Comparison of ENCODE assay signal across 30 mouse cellular contexts in genomic region chr16:63311676-63312075, GRCm38 (mm10).
"Had no signal": no experiment of that assay in that cellular context is flagged by ENCODE, and none has a peak within 500 bp of the region (broad histone marks: within the 10 kb centered on the region; RNA-seq: fewer than 3 reads in every experiment).

No protein-coding gene starts in this region.

- H3K9ac ChIP-seq: limb, embryonic 12.5 days; limb, embryonic 13.5 days; limb, embryonic 15.5 days; liver, embryonic 12.5 days; liver, embryonic 13.5 days; liver, embryonic 14.5 days; liver, embryonic 15.5 days; liver, postnatal 0 days; lung, embryonic 14.5 days; lung, embryonic 15.5 days; midbrain, embryonic 12.5 days; midbrain, embryonic 13.5 days; midbrain, embryonic 15.5 days; neural tube, embryonic 12.5 days had no signal

- H3K4me3 ChIP-seq: limb, embryonic 10.5 days; limb, embryonic 12.5 days; limb, embryonic 13.5 days; limb, embryonic 15.5 days; liver, embryonic 12.5 days; liver, embryonic 13.5 days; liver, embryonic 15.5 days; lung, embryonic 15.5 days; megakaryocyte, embryonic 14.5 days; midbrain, embryonic 10.5 days; midbrain, embryonic 12.5 days; midbrain, embryonic 13.5 days; midbrain, embryonic 15.5 days; neural tube, embryonic 12.5 days had no signal

- H3K36me3 ChIP-seq: limb, embryonic 10.5 days; limb, embryonic 12.5 days; limb, embryonic 13.5 days; limb, embryonic 15.5 days; liver, embryonic 12.5 days; liver, embryonic 13.5 days; liver, embryonic 15.5 days; lung, embryonic 15.5 days; midbrain, embryonic 10.5 days; midbrain, embryonic 12.5 days; midbrain, embryonic 13.5 days; midbrain, embryonic 15.5 days; neural tube, embryonic 12.5 days had no signal

- DNase-seq: left cerebral cortex, postnatal 4 days; liver; liver, embryonic 13.5 days; liver, postnatal 0 days; lung, adult 18-20 months; lung, adult 2 months; lung, embryonic 14.5 days; lung, postnatal 10 days; lung, postnatal 14 days; lung, postnatal 36 days; lung, postnatal 4 days; midbrain, embryonic 14.5 days had no signal

- H3K9me3 ChIP-seq: limb, embryonic 10.5 days; limb, embryonic 12.5 days; limb, embryonic 15.5 days; liver, embryonic 12.5 days; liver, embryonic 13.5 days; liver, embryonic 15.5 days; lung, embryonic 15.5 days; midbrain, embryonic 10.5 days; midbrain, embryonic 12.5 days; midbrain, embryonic 13.5 days; midbrain, embryonic 15.5 days; neural tube, embryonic 12.5 days had no signal

- H3K27me3 ChIP-seq: limb, embryonic 12.5 days; limb, embryonic 13.5 days; limb, embryonic 15.5 days; liver, embryonic 12.5 days; liver, embryonic 13.5 days; liver, embryonic 15.5 days; lung, embryonic 15.5 days; megakaryocyte, embryonic 14.5 days; midbrain, embryonic 12.5 days; midbrain, embryonic 13.5 days; midbrain, embryonic 15.5 days; neural tube, embryonic 12.5 days had no signal

- H3K27ac ChIP-seq: limb, embryonic 10.5 days; limb, embryonic 12.5 days; limb, embryonic 13.5 days; limb, embryonic 15.5 days; liver, embryonic 12.5 days; liver, embryonic 13.5 days; liver, embryonic 14.5 days; liver, embryonic 15.5 days; lung, embryonic 15.5 days; macrophage; midbrain, embryonic 10.5 days; midbrain, embryonic 12.5 days; midbrain, embryonic 13.5 days; midbrain, embryonic 15.5 days; neural tube, embryonic 12.5 days had no signal

- H3K4me2 ChIP-seq: limb, embryonic 12.5 days; limb, embryonic 13.5 days; limb, embryonic 15.5 days; liver, embryonic 12.5 days; liver, embryonic 13.5 days; liver, embryonic 15.5 days; lung, embryonic 14.5 days; lung, embryonic 15.5 days; midbrain, embryonic 11.5 days; midbrain, embryonic 12.5 days; midbrain, embryonic 13.5 days; midbrain, embryonic 15.5 days; neural tube, embryonic 12.5 days had no signal

- ATAC-seq: liver, embryonic 12.5 days; liver, postnatal 0 days; lung, postnatal 0 days; midbrain, embryonic 13.5 days; midbrain, embryonic 15.5 days; midbrain, embryonic 16.5 days had no signal

- H3K4me1 ChIP-seq: limb, embryonic 10.5 days; limb, embryonic 12.5 days; limb, embryonic 13.5 days; limb, embryonic 15.5 days; liver, embryonic 12.5 days; liver, embryonic 13.5 days; liver, embryonic 15.5 days; lung, embryonic 15.5 days; megakaryocyte, embryonic 14.5 days; midbrain, embryonic 10.5 days; midbrain, embryonic 12.5 days; midbrain, embryonic 13.5 days; midbrain, embryonic 15.5 days; neural tube, embryonic 12.5 days had no signal
